Mouse (Mus musculus): ENCODE measurements at regions not wholly inside any gene's neighbourhood (a gene's known extent, or its start where the extent isn't known, plus 50 kb on each side); places are given as distances from the start of the nearest gene placed in this dataset.

GRCm38 (mm10) chr3:80478676-80479075 is 324.0 kb downstream of the Gria2 start:
- TF ChIP-seq CTCF (conservative IDR thresholded peaks at IDR 0.05; ENCODE audit: low read length) (no peak), NANOG (IDR thresholded peaks at IDR 0.05; ENCODE audit: borderline replicate concordance, low read length) (no peak)

Measured in E14TG2a.4 (cell line).